12 mouse cellular contexts compared by ENCODE assay signal in genomic region chr16:56423761-56424160, GRCm38 (mm10). TPM values are rescaled to one million over a fixed set of nuclear protein-coding genes. Genes with fewer than 3 reads are reported as not detected.
A peak's percentile ranks its signal among the peaks of the same experiment; 100 is the strongest.
DNase-seq lines count a peak whose midpoint lies in the region; ATAC-seq and TF ChIP-seq lines count a peak whose summit lies in the region.
"Had no signal": no experiment of that assay in that cellular context is flagged by ENCODE, and none has a peak within 500 bp of the region (broad histone marks: within the 10 kb centered on the region; RNA-seq: fewer than 3 reads in every experiment).

No protein-coding gene starts in this region.

- H3K9me3 ChIP-seq in heart, embryonic 11.5 days (replicated peaks; ENCODE audit: control insufficient read depth, low read length): no peaks in the 10 kb centered on the region
- no peaks in the 10 kb centered on the region for H3K9me3 ChIP-seq in limb, embryonic 10.5 days (replicated peaks)
- H3K9me3 ChIP-seq in midbrain, embryonic 16.5 days (replicated peaks; ENCODE audit: control insufficient read depth, low read length, poor library complexity, severe bottlenecking): no peaks in the 10 kb centered on the region
- H3K9me3 ChIP-seq: embryonic facial prominence, embryonic 15.5 days; kidney, embryonic 15.5 days had no signal

- peak; percentile 26 to 45 for DNase-seq in heart, adult 2 months
- peak; percentile 8 to 14 for DNase-seq in frontal cortex, postnatal 14 days (ENCODE audit: low spot score in 2 of 2)
- DNase-seq in heart, postnatal 25 days (ENCODE audit: low spot score): peak; percentile 12
- peak; percentile 35 for DNase-seq in left cerebral cortex, postnatal 4 days
- no peak for DNase-seq in retina, postnatal 1 day
- DNase-seq in limb, embryonic 10.5 days (ENCODE audit: low spot score): no peak

- no peak for TF ChIP-seq EP300 in heart, adult 2 months (IDR thresholded peaks at IDR 0.05; ENCODE audit: insufficient read depth, low read depth, low read length)

- H3K4me2 ChIP-seq in heart, embryonic 11.5 days: no peak overlapping the region
- H3K4me2 ChIP-seq in midbrain, embryonic 16.5 days (ENCODE audit: low read length): no peak overlapping the region
- H3K4me2 ChIP-seq: embryonic facial prominence, embryonic 15.5 days; kidney, embryonic 15.5 days had no signal

- no peak for ATAC-seq in heart, embryonic 11.5 days (replicated peaks; ENCODE audit: insufficient number of reproducible peaks, low FRiP score, low TSS enrichment)
- ATAC-seq in midbrain, embryonic 16.5 days: no peak

- H3K27ac ChIP-seq in heart, adult 2 months: no peak overlapping the region; the same call in 1 of the 2 replicates
- H3K27ac ChIP-seq in heart, embryonic 11.5 days (ENCODE audit: low read depth, low read length): no peak overlapping the region
- no peak overlapping the region for H3K27ac ChIP-seq in limb, embryonic 10.5 days
- H3K27ac ChIP-seq in midbrain, embryonic 16.5 days (ENCODE audit: low read length): no peak overlapping the region
- H3K27ac ChIP-seq: embryonic facial prominence, embryonic 15.5 days; kidney, embryonic 15.5 days; liver, embryonic 14.5 days had no signal

- H3K9ac ChIP-seq in heart, adult 2 months (ENCODE audit: low read depth, low read length): no peak overlapping the region
- no peak overlapping the region for H3K9ac ChIP-seq in heart, embryonic 11.5 days (ENCODE audit: low read depth, low read length)
- no peak overlapping the region for H3K9ac ChIP-seq in midbrain, embryonic 16.5 days (ENCODE audit: low read depth, low read length)
- H3K9ac ChIP-seq: embryonic facial prominence, embryonic 15.5 days; kidney, embryonic 15.5 days; liver, embryonic 14.5 days had no signal

- no peak overlapping the region for H3K4me3 ChIP-seq in heart, adult 2 months
- no peak overlapping the region for H3K4me3 ChIP-seq in heart, embryonic 11.5 days (ENCODE audit: low read depth, low read length)
- H3K4me3 ChIP-seq in limb, embryonic 10.5 days: no peak overlapping the region
- H3K4me3 ChIP-seq in midbrain, embryonic 16.5 days (ENCODE audit: low read depth, low read length): no peak overlapping the region
- H3K4me3 ChIP-seq: embryonic facial prominence, embryonic 15.5 days; kidney, embryonic 15.5 days had no signal

- H3K36me3 ChIP-seq in heart, adult 2 months (ENCODE audit: control insufficient read depth, insufficient read depth, low read length): no peaks in the 10 kb centered on the region
- no peaks in the 10 kb centered on the region for H3K36me3 ChIP-seq in heart, embryonic 11.5 days (ENCODE audit: control insufficient read depth, insufficient read depth, low read length)
- no peaks in the 10 kb centered on the region for H3K36me3 ChIP-seq in limb, embryonic 10.5 days
- H3K36me3 ChIP-seq in midbrain, embryonic 16.5 days (ENCODE audit: control insufficient read depth, insufficient read depth, low read length): no peaks in the 10 kb centered on the region
- H3K36me3 ChIP-seq: embryonic facial prominence, embryonic 15.5 days; kidney, embryonic 15.5 days had no signal

- intact Hi-C loops in heart, adult 2 months (cut with DNase I): no loop called here
- intact Hi-C loops in heart, postnatal 25 days (cut with DNase I): no loop called here
- intact Hi-C loops in left cerebral cortex, postnatal 4 days (cut with DNase I): no loop called here

- 39% methylated on average over 3 of the region's 3 CpGs for WGBS in heart, adult 2 months
- 56% methylated on average over 3 of the region's 3 CpGs for WGBS in heart, embryonic 11.5 days (ENCODE audit: insufficient replicate concordance)
- WGBS in limb, embryonic 10.5 days: 74% methylated on average over 3 of the region's 3 CpGs
- WGBS in midbrain, embryonic 16.5 days: 71% methylated on average over 3 of the region's 3 CpGs

- no peak for TF ChIP-seq POLR2A in heart, adult 2 months (IDR thresholded peaks at IDR 0.05; ENCODE audit: insufficient read depth, low read depth, low read length)

- no peak for TF ChIP-seq CTCF in heart, adult 2 months (IDR thresholded peaks at IDR 0.05)

- no peaks in the 10 kb centered on the region for H3K79me2 ChIP-seq in heart, adult 2 months (replicated peaks; ENCODE audit: control insufficient read depth, insufficient read depth, low read length)

- H3K27me3 ChIP-seq in heart, adult 2 months (ENCODE audit: control insufficient read depth, insufficient read depth, low read length): no peaks in the 10 kb centered on the region
- H3K27me3 ChIP-seq in heart, embryonic 11.5 days (ENCODE audit: control insufficient read depth, insufficient read depth, low read length): no peaks in the 10 kb centered on the region
- H3K27me3 ChIP-seq in limb, embryonic 10.5 days (ENCODE audit: low read depth, poor library complexity, severe bottlenecking): no peaks in the 10 kb centered on the region
- H3K27me3 ChIP-seq in midbrain, embryonic 16.5 days (ENCODE audit: control insufficient read depth, insufficient read depth, low read depth, low read length): no peaks in the 10 kb centered on the region
- H3K27me3 ChIP-seq: embryonic facial prominence, embryonic 15.5 days; kidney, embryonic 15.5 days had no signal

- H3K4me1 ChIP-seq in heart, adult 2 months (ENCODE audit: control insufficient read depth, insufficient read depth, low read length): no peaks in the 10 kb centered on the region
- H3K4me1 ChIP-seq in heart, embryonic 11.5 days (ENCODE audit: control insufficient read depth, insufficient read depth, low read length): no peaks in the 10 kb centered on the region
- no peaks in the 10 kb centered on the region for H3K4me1 ChIP-seq in limb, embryonic 10.5 days
- no peaks in the 10 kb centered on the region for H3K4me1 ChIP-seq in midbrain, embryonic 16.5 days (ENCODE audit: control insufficient read depth, insufficient read depth, low read length)
- H3K4me1 ChIP-seq: embryonic facial prominence, embryonic 15.5 days; kidney, embryonic 15.5 days had no signal

RNA-seq across cellular contexts. Expression of gene Abi3bp, which starts 53.9 kb away (rescaled TPM):
- 1 to 10 TPM; 5.6 to 6.4 TPM for total RNA-seq in heart, adult 2 months (2021)
- 4.8 and 7.9 TPM in 2 replicates for polyA plus RNA-seq in heart, adult 2 months (2012; rRNA removed)
- polyA plus RNA-seq in heart, embryonic 11.5 days (2014; fragmentation: Nextera tagmentation; extraction: Ambion mirVana): 0.39 and 0.75 TPM in 2 replicates
- total RNA-seq in heart, postnatal 25 days (2021): 1 to 10 TPM; 7.8 to 9.1 TPM
- 1 to 10 TPM; 3.5 to 4.8 TPM for total RNA-seq in left cerebral cortex, postnatal 4 days (2021)
- 0.13 and 0.35 TPM in 2 replicates for polyA plus RNA-seq in limb, embryonic 10.5 days (2016; fragmentation: Nextera tagmentation; extraction: Ambion mirVana)
- 0.22 and 0.29 TPM in 2 replicates for polyA plus RNA-seq in midbrain, embryonic 16.5 days (2015; fragmentation: Nextera tagmentation; extraction: Ambion mirVana)
- total RNA-seq: granulocyte monocyte progenitor cell, adult 5-6 weeks had no signal

Comparison
In these comparisons a context has a peak if more than half of its experiments do, and no peak if none do; other contexts are left out.
1. DNase-seq: peak in heart, adult 2 months (2 of 2), frontal cortex, postnatal 14 days (2 of 2), heart, postnatal 25 days (single experiment) and left cerebral cortex, postnatal 4 days (single experiment); none in retina, postnatal 1 day (single experiment) and limb, embryonic 10.5 days (single experiment).